Mouse (Mus musculus): Measurements from ENCODE around the gene Hkdc1. TPM values are rescaled to one million over a fixed set of nuclear protein-coding genes. Genes with fewer than 3 reads are reported as not detected.

Hkdc1 gene
- polyA plus RNA-seq, 1 experiment = 60.3 TPM

DNA sequence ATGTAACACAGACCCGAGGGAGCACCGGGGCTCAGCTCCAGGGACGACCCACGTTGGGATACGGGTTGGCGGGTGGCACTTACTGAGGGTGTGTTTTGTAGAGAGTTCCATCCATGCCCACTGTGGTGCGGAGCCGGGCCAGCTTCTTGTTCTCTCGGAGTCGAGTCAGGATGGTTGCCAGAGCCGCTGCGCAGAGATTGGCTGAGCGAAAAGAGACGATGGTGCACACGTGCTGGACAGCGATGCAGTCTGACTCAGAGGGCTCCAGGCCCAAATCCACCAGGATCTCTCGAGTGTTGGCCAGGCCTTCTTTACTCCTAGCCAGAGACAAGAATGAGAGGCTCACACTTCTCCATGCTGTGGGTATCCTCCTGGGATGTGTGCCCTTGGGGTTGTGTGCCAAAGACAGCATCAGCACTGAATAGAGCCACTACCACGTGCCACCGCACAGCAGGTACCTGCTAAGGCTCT is 20.6 kb downstream of the Hkdc1 start:
- WGBS = 74% methylated on average over 19 of the region's 19 CpGs
- DNase-seq (ENCODE audit: low read depth, low spot score) = no peak

DNA sequence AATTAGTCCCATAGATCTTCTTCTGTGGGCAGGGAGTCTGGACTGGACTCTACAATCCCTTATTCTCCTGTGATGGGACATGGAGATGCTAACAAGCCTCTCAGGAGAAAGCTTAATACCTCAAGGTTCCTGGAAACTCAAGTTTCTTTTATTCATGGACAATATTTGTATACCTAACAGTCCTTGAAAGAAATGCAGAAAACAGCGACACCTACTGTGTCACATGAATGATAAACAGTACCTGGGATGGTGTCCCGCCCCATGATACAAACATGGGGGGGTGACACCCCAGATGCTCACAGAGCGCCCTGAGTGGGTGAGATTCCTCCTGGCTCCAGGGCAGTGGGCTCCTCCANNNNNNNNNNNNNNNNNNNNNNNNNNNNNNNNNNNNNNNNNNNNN is 39.3 kb downstream of the Hkdc1 start:
- no peak for DNase-seq (ENCODE audit: low read depth, low spot score)
- 76% methylated on average over 3 of the region's 3 CpGs for WGBS

DNA sequence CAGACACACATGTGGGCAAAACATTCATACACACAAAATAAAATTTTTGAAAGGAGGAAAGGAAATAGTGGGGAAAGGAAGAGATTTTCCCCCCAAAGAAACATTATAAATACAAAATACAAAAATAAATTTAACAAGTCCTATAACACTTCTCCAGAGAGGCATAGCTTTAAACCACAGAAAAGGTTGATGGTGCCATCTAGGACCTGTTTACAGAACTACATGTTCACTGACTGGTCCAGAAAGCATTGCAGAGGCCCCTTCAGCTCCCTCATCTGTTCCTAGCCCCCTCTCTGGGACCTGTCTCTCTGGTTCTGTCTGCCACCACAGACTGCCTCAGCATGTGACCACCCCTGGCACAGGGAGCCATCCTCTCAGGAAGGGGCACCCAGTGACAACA is 41.4 kb downstream of the Hkdc1 start:
- DNase-seq (ENCODE audit: low read depth, low spot score) = no peak

DNA sequence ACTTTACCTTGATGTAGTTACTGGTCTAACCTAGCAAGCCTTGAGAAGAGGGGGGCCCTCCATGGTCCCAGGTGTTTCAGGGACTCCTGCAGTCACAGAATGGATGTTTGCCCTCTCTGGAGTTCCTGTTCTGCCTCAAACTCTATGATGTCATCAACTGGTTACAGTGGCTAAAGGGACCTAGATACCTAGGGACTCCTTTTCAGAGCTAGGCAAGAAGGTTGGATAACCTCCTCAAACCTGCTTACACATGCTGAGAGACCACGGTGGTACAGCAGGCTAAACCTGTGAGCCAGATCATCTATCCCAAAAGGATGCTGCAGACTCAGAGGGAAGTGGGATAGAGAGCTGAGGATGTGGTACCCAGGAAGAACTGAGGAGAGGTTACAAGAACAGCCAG is 42.5 kb downstream of the Hkdc1 start, which contains the start of gene Hk1:
Gene Hk1 (minus strand): TSS at position 101 of the 400 bp plus-strand sequence.
- no peak for DNase-seq (ENCODE audit: low read depth, low spot score)
- WGBS = 81% methylated on average over 1 of the region's 1 CpGs

DNA sequence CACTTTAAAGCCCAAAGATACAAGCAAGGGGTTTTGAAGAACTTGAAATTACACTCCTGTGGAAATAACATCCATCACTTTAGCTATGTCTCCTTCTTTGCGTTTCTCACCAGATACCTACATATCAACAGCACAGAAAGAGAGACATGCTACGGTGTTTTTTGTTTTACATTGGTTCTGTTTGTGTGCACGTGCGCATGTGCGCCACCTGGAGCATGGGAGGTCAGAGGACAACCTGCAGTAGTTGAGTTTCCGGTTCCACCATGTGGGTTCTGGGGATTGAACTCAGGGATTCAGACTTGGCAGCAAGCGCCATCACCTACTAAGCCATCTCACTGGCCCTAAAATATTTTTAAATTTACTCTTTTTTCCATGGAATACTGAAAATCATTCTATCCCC is 63.5 kb downstream of the Hkdc1 start:
- no peak for DNase-seq (ENCODE audit: low read depth, low spot score)
- WGBS = 85% methylated on average over 7 of the region's 7 CpGs

DNA sequence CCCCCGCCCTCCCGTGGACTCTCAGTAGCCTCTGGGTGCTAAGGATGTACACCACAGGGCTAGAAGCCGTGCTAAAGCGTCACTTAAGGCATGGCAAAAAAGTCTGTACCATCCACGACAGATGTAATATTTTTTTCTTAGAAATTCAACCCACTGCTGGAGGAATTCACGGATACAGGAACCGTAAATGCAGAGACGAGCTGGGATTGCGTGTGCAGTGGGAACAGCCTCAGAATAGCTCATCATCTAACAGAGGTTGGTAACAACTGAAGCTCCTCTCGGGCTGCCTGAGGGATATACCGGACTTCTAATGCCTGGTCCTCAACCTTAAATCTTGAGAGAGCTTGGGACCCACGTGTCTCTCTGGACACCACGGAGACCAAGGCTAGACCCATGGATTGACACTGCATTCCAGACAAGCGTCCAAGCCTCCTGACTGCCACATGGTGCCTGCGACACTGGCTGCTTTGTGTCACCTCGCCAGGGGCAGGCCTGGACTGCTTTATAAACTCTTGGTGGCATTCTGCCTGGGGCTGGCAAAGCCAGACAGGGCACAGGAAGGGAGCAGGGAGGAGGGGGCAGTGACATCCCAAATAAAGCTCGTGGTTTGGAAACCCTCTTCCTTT is 66.1 kb downstream of the Hkdc1 start:
- WGBS = 74% methylated on average over 17 of the region's 17 CpGs
- DNase-seq (ENCODE audit: low read depth, low spot score) = no peak

DNA sequence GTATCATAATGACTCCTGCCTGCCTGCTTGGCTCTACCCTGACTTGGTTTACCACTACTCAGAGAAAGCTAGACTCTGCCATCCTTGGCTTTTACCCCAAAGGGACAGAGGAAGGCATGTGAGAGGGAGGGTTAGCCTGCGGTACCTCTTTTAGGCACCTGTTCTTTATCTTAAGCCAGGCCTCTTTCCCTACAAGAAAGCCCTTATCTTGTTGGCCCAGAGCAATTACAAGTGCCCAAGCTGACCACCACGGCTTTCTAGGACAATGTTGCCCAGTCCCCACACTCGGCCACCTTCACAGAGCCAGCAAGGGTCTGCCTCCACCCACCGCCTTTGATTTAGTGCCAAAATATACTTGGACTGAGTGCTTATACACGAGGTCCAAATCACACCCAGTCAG is 77.1 kb downstream of the Hkdc1 start:
- 75% methylated on average over 5 of the region's 5 CpGs for WGBS
- no peak for DNase-seq (ENCODE audit: low read depth, low spot score)

DNA sequence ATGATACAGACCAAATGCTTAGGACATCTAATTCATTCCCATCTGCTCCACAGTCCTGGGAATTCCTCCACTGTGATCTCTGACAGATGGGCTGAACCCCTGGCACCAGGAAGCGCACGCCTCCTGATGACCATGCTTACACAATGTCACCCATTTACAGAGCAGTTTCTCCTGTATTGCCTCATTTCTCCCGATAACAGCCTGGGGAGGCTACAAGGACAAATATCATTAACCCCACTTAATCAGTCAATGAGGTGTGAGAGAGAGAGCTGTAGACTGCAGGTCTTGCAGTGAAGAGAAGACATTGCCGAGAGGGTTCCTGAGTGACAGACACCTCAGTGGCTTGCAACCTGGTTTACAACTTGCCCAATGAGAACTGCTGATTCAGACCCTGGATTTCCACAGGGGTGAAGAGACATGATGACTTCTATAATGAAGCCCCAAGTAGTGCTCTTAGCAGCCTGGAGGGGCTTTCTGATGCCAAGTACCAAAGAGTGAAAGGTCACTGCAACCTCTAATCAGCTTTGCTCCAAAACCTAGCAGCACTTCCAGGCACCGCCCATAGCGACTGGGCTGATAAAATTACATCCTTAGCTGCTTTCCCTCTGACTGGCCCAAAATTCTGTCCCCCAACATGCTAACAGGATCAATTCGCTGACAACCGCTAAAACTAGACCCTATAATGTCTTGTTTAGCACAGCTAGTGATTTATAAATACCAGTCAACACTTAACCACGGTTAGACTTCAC is 78.1 kb downstream of the Hkdc1 start:
- DNase-seq (ENCODE audit: low read depth, low spot score) = no peak
- 70% methylated on average over 9 of the region's 9 CpGs for WGBS

DNA sequence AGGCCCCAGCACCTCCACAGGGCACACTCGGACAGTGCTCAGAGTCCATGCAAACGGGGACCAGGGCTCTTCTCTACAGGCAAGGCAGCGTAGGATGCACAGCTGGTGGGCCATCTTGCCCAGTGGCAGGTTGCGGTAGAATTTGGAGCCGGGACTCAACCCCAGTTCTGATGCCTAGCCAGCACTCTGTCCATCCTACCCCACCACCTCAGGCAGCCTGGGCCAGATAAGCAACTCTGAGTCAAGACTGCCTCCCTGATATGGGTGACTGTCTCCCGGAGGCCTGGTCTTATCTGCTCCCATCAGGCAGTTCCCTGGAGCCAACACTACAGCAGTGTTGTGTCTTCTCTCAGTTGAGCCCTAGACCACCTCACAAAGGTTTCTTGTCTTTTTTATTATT is 79.8 kb downstream of the Hkdc1 start:
- no peak for DNase-seq (ENCODE audit: low read depth, low spot score)
- 95% methylated on average over 6 of the region's 6 CpGs for WGBS

DNA sequence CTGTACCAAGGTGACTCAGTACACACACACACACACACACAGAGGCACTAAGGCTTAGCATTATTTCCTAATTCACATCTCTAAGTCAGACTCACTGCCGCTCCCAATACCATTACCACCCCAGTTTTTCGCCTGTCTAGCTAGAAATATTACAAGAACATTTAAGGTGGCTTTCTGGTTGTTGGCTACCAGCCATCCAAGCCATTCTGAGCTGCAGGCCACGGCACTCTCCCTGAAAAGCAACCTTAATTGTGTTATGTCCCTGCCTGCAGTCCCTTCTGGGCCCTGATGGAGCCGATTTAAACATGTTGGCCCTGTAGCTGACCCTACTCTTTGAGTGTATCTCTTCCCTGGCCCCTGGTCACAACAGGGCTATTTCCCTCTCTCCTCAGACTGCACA is 80.3 kb downstream of the Hkdc1 start:
- 93% methylated on average over 4 of the region's 4 CpGs for WGBS
- DNase-seq (ENCODE audit: low read depth, low spot score) = no peak

DNA sequence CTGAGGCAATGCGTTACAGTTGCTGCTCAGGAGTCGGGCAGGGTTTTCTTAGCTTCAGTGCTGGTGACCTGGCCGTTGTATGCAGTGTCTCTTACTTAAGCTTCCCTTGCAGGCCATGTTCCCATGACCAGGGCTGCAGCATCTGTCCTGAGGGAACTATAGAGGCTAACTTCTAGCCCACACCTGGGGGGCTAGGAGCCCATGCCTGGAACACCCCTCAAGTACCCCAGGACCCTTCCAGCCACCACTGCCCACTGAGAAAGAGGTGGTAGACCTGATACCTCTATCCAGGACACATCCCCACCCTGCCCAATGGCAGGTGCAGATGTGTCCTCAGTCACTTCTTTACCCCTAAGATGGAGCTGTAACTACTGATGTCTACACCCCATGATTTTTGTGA is 81.3 kb downstream of the Hkdc1 start:
- WGBS = 7% methylated on average over 3 of the region's 3 CpGs
- DNase-seq (ENCODE audit: low read depth, low spot score) = no peak

DNA sequence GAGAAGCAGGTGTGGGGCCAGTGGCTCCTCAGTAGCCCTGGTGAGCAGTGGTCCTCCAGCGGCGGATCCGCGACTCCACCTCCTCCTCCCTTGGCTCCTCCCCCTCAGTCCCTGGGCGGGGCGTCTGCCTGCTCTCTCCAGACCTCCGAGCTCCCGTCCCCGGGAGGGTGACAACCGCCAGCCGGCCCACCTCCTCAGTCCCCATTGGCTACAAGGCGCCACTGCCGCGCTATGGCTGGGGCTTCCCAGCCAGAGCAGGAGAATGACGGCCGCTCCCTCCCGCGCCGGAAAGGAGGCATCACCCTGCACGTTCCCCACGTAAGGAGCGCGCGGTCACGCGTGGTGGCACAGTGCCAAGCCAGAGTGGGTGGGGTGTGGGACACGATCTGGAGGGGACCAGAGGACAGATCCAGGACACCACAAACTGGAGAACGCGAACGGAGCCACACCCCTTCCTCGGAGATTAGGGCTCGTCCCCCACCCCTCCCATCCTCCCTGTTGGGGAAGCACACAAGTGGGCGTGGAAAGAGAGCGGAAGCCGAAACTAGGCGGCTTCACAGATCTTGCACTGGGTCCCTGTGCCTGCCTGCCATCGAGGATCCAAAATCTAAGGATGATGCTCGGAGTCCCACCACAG is 82.1 kb downstream of the Hkdc1 start:
- WGBS = under 1% methylated on average over 38 of the region's 38 CpGs
- DNase-seq (ENCODE audit: low read depth, low spot score) = peak; percentile 85

DNA sequence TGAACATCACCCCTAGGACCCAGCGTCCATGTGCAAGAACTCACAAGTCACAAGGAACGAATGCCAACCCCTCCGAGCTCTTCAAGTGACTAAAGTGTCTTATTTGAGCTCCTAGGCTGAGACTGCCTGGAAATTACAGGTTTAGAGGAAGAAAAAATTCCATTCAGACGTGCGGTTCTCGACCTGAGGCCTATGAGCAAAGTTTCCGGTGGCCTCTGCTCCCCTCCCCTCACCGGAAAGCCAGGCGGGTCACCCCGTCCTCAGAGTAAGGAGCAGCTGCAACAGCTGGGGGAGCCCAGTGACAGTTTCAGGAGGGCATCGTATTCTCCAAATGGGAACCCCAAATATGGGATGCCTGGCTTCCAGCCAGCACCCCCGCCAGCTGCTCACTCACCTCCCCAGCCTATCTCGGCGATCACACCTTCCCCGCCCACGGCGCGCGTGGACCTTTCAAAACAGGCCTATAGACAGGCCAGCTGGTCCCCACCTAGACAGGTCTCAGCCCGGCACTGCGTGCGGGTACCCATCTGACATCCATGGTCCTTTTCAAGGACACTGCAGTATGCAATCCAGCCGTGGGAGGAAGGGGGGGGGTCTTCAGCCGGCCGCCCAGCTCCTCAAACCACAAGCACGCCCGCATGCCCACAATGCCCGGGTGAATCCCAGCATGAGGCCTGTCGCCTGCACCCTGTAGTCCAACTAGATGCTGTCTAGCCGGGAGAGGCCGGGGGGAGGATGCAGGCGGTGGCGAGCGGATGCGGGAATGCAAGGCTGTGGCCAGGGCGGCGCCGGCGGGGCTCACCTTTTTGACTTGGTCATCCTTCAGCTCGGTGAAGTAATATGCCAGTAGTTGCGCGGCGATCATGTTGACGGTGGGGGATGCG is 82.8 kb downstream of the Hkdc1 start:
- WGBS = 2% methylated on average over 45 of the region's 45 CpGs
- DNase-seq (ENCODE audit: low read depth, low spot score) = no peak

DNA sequence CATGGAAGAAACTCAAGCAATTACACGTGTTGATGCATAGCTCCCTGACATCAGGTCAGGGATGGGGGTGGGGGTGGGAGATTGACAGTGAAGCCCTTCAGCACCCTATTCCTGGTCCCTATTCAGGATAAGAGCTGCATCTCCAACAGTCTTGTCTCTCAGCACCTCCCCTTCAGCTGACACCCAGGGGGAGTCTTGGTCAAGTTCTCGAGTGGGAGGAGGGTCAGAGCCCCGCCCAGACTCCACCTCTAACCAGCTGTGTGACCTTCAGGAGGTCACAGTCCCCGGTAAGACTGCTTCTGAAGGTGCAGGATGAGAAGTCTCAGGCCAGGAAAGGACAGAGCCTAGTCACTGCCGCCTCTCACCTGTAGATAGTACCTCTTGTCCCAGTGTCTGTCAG is 83.7 kb downstream of the Hkdc1 start:
- 21% methylated on average over 5 of the region's 5 CpGs for WGBS
- DNase-seq (ENCODE audit: low read depth, low spot score) = no peak

DNA sequence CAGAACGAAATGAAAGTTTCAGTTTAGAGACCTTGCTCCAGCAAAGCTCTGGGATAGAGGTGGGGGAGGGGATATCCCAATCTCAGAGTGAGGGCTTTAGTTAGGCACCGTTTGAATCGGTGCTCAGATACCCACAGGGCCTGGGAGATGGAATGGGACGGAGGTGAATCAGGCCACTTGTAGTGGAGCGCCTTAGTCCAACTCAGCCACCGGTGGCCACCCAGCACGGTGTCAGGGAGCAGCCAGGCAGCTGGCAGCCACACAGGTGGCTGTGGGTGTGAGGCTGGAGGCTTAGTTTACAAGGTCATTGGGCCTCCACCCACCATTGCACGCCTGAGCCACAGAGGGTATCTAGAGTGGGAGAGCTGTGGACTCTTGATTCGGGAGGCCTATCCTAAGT is 84.1 kb downstream of the Hkdc1 start:
- WGBS = 21% methylated on average over 9 of the region's 9 CpGs

DNA sequence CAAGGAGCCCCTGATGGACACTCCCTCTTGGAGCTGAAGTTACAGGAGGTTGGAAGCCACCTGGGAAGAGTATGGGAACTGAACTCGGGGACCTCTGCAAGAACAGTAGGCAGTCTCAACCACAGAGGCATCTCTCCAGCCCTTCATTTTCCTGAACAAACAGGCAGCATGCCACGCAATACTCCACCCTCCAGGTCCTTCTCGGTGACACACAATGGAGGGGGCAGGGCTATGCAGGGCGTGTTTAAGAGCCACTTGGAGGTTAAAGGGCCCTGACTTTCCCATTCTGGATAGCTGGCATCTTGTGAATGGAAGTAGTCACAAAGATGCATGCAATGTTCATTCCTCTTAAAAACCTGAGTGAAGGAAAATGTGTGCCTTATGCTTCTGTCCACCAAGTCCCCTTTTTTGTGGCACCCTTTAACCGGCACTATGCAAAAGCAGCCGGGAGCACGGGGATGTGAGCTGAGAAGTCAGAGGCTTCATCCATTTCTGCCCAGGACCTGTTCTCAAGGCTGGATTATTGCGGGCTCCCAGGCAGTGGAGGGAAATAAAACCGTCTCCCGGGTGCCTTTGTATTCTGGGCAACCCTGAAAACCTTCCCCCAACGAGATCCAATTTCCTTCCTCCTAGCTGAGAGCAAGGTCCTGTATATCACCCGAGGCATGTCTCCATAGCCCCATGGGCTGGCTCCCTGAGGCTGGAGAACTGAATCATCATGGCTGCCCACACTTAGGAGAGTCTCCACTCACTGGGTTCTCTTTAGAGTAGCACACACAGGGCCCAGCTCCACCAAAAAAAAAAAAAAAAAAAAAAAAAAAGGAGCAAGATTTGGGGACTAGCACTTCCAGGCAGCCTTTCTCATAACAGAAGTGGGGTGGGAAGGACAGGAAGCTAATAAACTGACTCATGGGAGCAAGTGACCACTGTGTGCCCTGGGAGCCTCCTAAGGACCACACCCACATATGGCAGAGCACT is 85.4 kb downstream of the Hkdc1 start:
- peak; percentile 92 for DNase-seq (ENCODE audit: low read depth, low spot score)
- WGBS = 16% methylated on average over 12 of the region's 12 CpGs

More for the DNA sequence above, 84.1 kb downstream of the Hkdc1 start:
- no peak for DNase-seq (ENCODE audit: low read depth, low spot score)

DNA sequence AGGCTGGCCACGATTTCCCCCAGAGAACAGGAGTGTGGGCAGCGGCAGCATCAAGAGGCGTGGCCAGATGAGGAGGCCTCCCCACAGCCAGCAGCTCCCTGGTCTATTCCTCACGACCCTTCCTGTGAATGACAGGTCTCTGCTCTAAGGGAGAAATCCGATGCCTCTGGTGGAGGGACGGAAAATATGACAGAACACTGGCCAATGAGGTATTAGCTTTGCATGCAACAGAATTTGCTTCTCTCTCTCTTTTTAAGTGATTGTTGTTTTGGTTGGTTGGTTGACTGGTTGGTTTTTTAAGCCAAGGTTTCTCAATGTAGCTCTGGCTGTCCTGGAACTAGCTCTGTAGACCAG is 86.9 kb downstream of the Hkdc1 start:
- DNase-seq (ENCODE audit: low read depth, low spot score) = no peak
- 53% methylated on average over 6 of the region's 6 CpGs for WGBS

DNA sequence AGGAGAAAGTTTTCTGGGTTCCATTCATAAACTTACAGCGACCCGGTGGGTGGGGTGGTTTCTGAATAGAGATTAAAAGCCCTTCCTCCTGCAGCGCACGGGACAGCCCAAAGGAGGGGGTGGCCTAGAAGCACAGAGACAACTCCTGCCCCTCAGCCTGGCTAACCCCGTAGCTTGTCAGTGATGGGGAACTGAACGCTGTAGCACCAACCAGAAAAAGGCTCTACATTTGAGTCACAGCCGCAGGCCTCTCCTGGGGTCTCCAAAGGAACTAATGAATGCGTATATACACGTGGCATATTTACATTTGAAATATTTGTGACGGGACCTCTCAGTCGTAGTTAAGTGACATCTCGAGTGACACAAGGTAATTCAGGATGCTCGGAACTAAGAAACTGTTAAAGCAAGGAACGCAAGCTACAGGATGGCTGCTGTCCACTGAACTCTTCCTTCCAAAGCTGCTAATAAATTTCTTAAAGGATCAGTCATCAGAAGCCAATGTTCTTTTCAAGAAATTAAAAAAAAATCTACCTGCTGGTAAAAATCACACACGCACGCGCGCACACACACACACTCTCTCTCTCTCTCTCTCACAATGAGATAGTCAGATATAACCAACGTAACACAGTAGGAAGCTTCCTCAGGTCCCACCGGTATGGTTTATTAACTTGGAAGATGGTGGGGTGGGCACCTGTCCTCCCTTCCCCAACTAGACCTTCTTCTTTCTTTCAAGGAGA is 87.4 kb downstream of the Hkdc1 start:
- WGBS = 83% methylated on average over 20 of the region's 20 CpGs
- no peak for DNase-seq (ENCODE audit: low read depth, low spot score)

Measured in large intestine, adult 2 months (tissue).